ENCODE assay signal across 8 mouse cellular contexts in genomic region chr7:74371208-74371607, GRCm38 (mm10).
A peak's percentile ranks its signal among the peaks of the same experiment; 100 is the strongest.
DNase-seq lines count a peak whose midpoint lies in the region; ATAC-seq and TF ChIP-seq lines count a peak whose summit lies in the region.

No protein-coding gene starts in this region.

- TF ChIP-seq CTCF in E14TG2a.4 (conservative IDR thresholded peaks at IDR 0.05; ENCODE audit: low read length) = 0 out of 2 replicates have a peak, but pooled peaks have one; percentile 9

- WGBS in heart, embryonic 16.5 days = 18% methylated on average over 2 of the region's 2 CpGs
- 38% methylated on average over 2 of the region's 2 CpGs for WGBS in neural tube, embryonic 14.5 days

- no peaks in the 10 kb centered on the region; the same call in 1 of the 2 replicates for H3K27me3 ChIP-seq in E14TG2a.4 (ENCODE audit: insufficient read depth, low read length)
- H3K27me3 ChIP-seq in heart, embryonic 16.5 days (ENCODE audit: control insufficient read depth, insufficient read depth, low read length) = no peaks in the 10 kb centered on the region
- no peaks in the 10 kb centered on the region for H3K27me3 ChIP-seq in neural tube, embryonic 14.5 days (ENCODE audit: control insufficient read depth, insufficient read depth, low read length)

- DNase-seq in kidney, adult 11 months = peak; percentile 50
- no peak for DNase-seq in kidney, adult 18-20 months
- DNase-seq in cerebellum, adult 8-10 months = peak; percentile 61
- DNase-seq in left cerebral cortex, postnatal 4 days = peak; percentile 47
- DNase-seq in spleen, postnatal 4 days (ENCODE audit: low spot score in 2 of 2) = no peak

- no peak overlapping the region for H3K9ac ChIP-seq in heart, embryonic 16.5 days (ENCODE audit: low read length)
- H3K9ac ChIP-seq in neural tube, embryonic 14.5 days (replicated peaks; ENCODE audit: low read depth, low read length) = no peak overlapping the region

- no peak overlapping the region for H3K27ac ChIP-seq in heart, embryonic 16.5 days (ENCODE audit: low read length)
- no peak overlapping the region for H3K27ac ChIP-seq in neural tube, embryonic 14.5 days (ENCODE audit: low read depth, low read length)

- intact Hi-C loops in left cerebral cortex, postnatal 4 days (cut with DNase I) = loop anchor here (2.0 to 10.0 kb wide), 3 partner anchors 181 to 994 kb away; partner anchors contain the start of gene Slco3a1

- no peaks in the 10 kb centered on the region for H3K36me3 ChIP-seq in E14TG2a.4 (ENCODE audit: insufficient read depth, low read length)
- H3K36me3 ChIP-seq in heart, embryonic 16.5 days (ENCODE audit: control insufficient read depth, insufficient read depth) = no peaks in the 10 kb centered on the region
- no peaks in the 10 kb centered on the region for H3K36me3 ChIP-seq in neural tube, embryonic 14.5 days (ENCODE audit: control insufficient read depth, insufficient read depth, low read length)

- no peak overlapping the region for H3K4me3 ChIP-seq in E14TG2a.4 (replicated peaks; ENCODE audit: low read length)
- no peak overlapping the region for H3K4me3 ChIP-seq in heart, embryonic 16.5 days (ENCODE audit: low read length)
- H3K4me3 ChIP-seq in neural tube, embryonic 14.5 days (ENCODE audit: low read depth, low read length) = no peak overlapping the region

- no peaks in the 10 kb centered on the region for H3K9me3 ChIP-seq in E14TG2a.4 (ENCODE audit: low read length)
- H3K9me3 ChIP-seq in heart, embryonic 16.5 days (replicated peaks; ENCODE audit: control insufficient read depth, low read length) = no peaks in the 10 kb centered on the region
- no peaks in the 10 kb centered on the region for H3K9me3 ChIP-seq in neural tube, embryonic 14.5 days (ENCODE audit: control insufficient read depth, low read length)

- peak; percentile 69; the same call in 1 of the 2 replicates for ATAC-seq in heart, embryonic 16.5 days (replicated peaks; ENCODE audit: extremely low read depth, insufficient read depth, low FRiP score)
- peak; percentile 79 for ATAC-seq in neural tube, embryonic 14.5 days (ENCODE audit: low read depth)

- no peak overlapping the region for H3K4me2 ChIP-seq in heart, embryonic 16.5 days (ENCODE audit: low read depth, low read length)
- no peak overlapping the region for H3K4me2 ChIP-seq in neural tube, embryonic 14.5 days (ENCODE audit: low read depth, low read length)

- H3K4me1 ChIP-seq in E14TG2a.4 (replicated peaks; ENCODE audit: low read depth, low read length) = no peaks in the 10 kb centered on the region
- H3K4me1 ChIP-seq in heart, embryonic 16.5 days (ENCODE audit: control insufficient read depth, insufficient read depth, low read length) = no peaks in the 10 kb centered on the region
- peaks cover 5% of the 10 kb centered on the region; the same call in 1 of the 2 replicates for H3K4me1 ChIP-seq in neural tube, embryonic 14.5 days (ENCODE audit: control insufficient read depth, insufficient read depth, low read length)

Comparison
In these comparisons a context has a peak if more than half of its experiments do, and no peak if none do; other contexts are left out.
1. DNase-seq: peak in kidney, adult 11 months (single experiment), cerebellum, adult 8-10 months (single experiment) and left cerebral cortex, postnatal 4 days (single experiment); none in kidney, adult 18-20 months (single experiment) and spleen, postnatal 4 days (0 of 2).